In the genomic region with DNA sequence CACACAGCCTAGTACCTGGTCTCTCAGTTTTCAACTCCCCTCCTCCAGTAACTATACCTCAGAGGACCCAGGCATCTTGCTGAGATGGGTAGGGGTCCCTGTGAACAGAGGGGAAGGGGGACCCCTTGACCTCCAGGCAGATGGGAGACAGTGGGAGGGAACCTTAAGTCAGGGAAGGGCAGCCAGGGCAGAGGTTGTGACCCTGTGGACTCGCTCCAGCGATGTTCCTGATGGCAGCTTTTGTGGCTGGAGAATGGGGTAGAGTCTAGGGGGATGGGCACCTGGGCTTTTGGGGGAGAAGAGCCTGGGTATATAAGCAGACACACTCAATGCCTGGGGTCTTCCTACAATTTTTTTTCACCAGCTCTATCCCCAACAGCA, we compare ENCODE assay signal across 14 mouse cellular contexts. TPM values are rescaled to one million over a fixed set of nuclear protein-coding genes. Genes with fewer than 3 reads are reported as not detected.
DNase-seq lines count a peak whose midpoint lies in the region; ATAC-seq and TF ChIP-seq lines count a peak whose summit lies in the region.
"Had no signal": no experiment of that assay in that cellular context is flagged by ENCODE, and none has a peak within 500 bp of the region (broad histone marks: within the 10 kb centered on the region; RNA-seq: fewer than 3 reads in every experiment).

No protein-coding gene starts in this region.

- 0 out of 2 replicates have a peak overlapping the region, but pooled peaks have one; percentile 18 for H3K9ac ChIP-seq in kidney, embryonic 14.5 days (ENCODE audit: low read depth, low read length)
- no peak overlapping the region for H3K9ac ChIP-seq in kidney, embryonic 15.5 days
- H3K9ac ChIP-seq in forebrain, postnatal 0 days = peak overlapping the region; percentile 29; the same call in 1 of the 2 replicates
- H3K9ac ChIP-seq in limb, embryonic 13.5 days = no peak overlapping the region
- H3K9ac ChIP-seq in neural tube, embryonic 13.5 days = peak overlapping the region; percentile 54

- no peaks in the 10 kb centered on the region for H3K9me3 ChIP-seq in kidney, embryonic 14.5 days (ENCODE audit: control insufficient read depth, low read length)
- no peaks in the 10 kb centered on the region for H3K9me3 ChIP-seq in kidney, embryonic 15.5 days (replicated peaks)
- H3K9me3 ChIP-seq in forebrain, postnatal 0 days (ENCODE audit: low read length) = no peaks in the 10 kb centered on the region
- no peaks in the 10 kb centered on the region for H3K9me3 ChIP-seq in limb, embryonic 13.5 days
- no peaks in the 10 kb centered on the region for H3K9me3 ChIP-seq in neural tube, embryonic 13.5 days
- H3K9me3 ChIP-seq: G1E had no signal

- ATAC-seq in kidney, embryonic 14.5 days (ENCODE audit: low FRiP score, low TSS enrichment) = no peak
- no peak for ATAC-seq in kidney, embryonic 15.5 days (replicated peaks; ENCODE audit: low FRiP score)
- ATAC-seq in forebrain, postnatal 0 days = no peak
- ATAC-seq in limb, embryonic 13.5 days (ENCODE audit: low FRiP score, low read depth) = no peak
- ATAC-seq in neural tube, embryonic 13.5 days (ENCODE audit: low read depth) = no peak

- H3K4me2 ChIP-seq in kidney, embryonic 14.5 days (replicated peaks; ENCODE audit: low read depth, low read length) = no peak overlapping the region
- H3K4me2 ChIP-seq in kidney, embryonic 15.5 days = no peak overlapping the region
- H3K4me2 ChIP-seq in forebrain, postnatal 0 days (ENCODE audit: low read depth) = peak overlapping the region; percentile 44
- 0 out of 2 replicates have a peak overlapping the region, but pooled peaks have one; percentile 11 for H3K4me2 ChIP-seq in limb, embryonic 13.5 days (replicated peaks)
- peak overlapping the region; percentile 48 for H3K4me2 ChIP-seq in neural tube, embryonic 13.5 days

- H3K4me3 ChIP-seq in kidney, embryonic 14.5 days (ENCODE audit: low read length) = no peak overlapping the region
- H3K4me3 ChIP-seq in kidney, embryonic 15.5 days (replicated peaks) = no peak overlapping the region
- H3K4me3 ChIP-seq in forebrain, postnatal 0 days (ENCODE audit: low read depth, low read length) = no peak overlapping the region
- H3K4me3 ChIP-seq in limb, embryonic 13.5 days = no peak overlapping the region
- peak overlapping the region; percentile 1; the same call in 1 of the 2 replicates for H3K4me3 ChIP-seq in neural tube, embryonic 13.5 days
- H3K4me3 ChIP-seq: gastrocnemius, adult 2 months had no signal

- WGBS in kidney, embryonic 14.5 days = 22% methylated on average over 2 of the region's 2 CpGs
- 16% methylated on average over 2 of the region's 2 CpGs for WGBS in kidney, embryonic 15.5 days
- WGBS in forebrain, postnatal 0 days = 14% methylated on average over 2 of the region's 2 CpGs
- 13% methylated on average over 2 of the region's 2 CpGs for WGBS in limb, embryonic 13.5 days
- 14% methylated on average over 2 of the region's 2 CpGs for WGBS in neural tube, embryonic 13.5 days

- H3K4me1 ChIP-seq in kidney, embryonic 14.5 days (ENCODE audit: control insufficient read depth, insufficient read depth, low read length) = peaks cover 6% of the 10 kb centered on the region; the same call in 1 of the 2 replicates
- peaks cover 40% of the 10 kb centered on the region for H3K4me1 ChIP-seq in kidney, embryonic 15.5 days
- peaks cover 47% of the 10 kb centered on the region for H3K4me1 ChIP-seq in forebrain, postnatal 0 days (ENCODE audit: insufficient read depth)
- H3K4me1 ChIP-seq in limb, embryonic 13.5 days = peaks cover 46% of the 10 kb centered on the region
- peaks cover 79% of the 10 kb centered on the region for H3K4me1 ChIP-seq in neural tube, embryonic 13.5 days (replicated peaks)

- peaks cover 5% of the 10 kb centered on the region; the same call in 1 of the 2 replicates for H3K27me3 ChIP-seq in kidney, embryonic 14.5 days (ENCODE audit: control insufficient read depth, insufficient read depth, low read length)
- peaks cover 14% of the 10 kb centered on the region for H3K27me3 ChIP-seq in kidney, embryonic 15.5 days
- no peaks in the 10 kb centered on the region for H3K27me3 ChIP-seq in forebrain, postnatal 0 days (ENCODE audit: insufficient read depth, low read length)
- peaks cover 9% of the 10 kb centered on the region for H3K27me3 ChIP-seq in limb, embryonic 13.5 days
- H3K27me3 ChIP-seq in neural tube, embryonic 13.5 days = no peaks in the 10 kb centered on the region

- no peak overlapping the region for H3K27ac ChIP-seq in kidney, embryonic 14.5 days (ENCODE audit: low read depth, low read length)
- H3K27ac ChIP-seq in kidney, embryonic 15.5 days = no peak overlapping the region
- peak overlapping the region; percentile 87 for H3K27ac ChIP-seq in forebrain, postnatal 0 days (ENCODE audit: low read depth, low read length)
- no peak overlapping the region for H3K27ac ChIP-seq in limb, embryonic 13.5 days
- H3K27ac ChIP-seq in neural tube, embryonic 13.5 days (replicated peaks) = peak overlapping the region; percentile 91
- H3K27ac ChIP-seq: gastrocnemius, adult 2 months had no signal

- no peak for TF ChIP-seq CTCF in forebrain, postnatal 0 days (IDR thresholded peaks at IDR 0.05; ENCODE audit: low read depth)

- DNase-seq in forebrain, postnatal 0 days = no peak
- no peak for DNase-seq in gastrocnemius, adult 8-10 months (ENCODE audit: low spot score in 2 of 2)
- DNase-seq in urinary bladder, postnatal 36 days (ENCODE audit: low spot score in 2 of 2) = no peak
- no peak for DNase-seq in thymus, postnatal 0 days (ENCODE audit: low spot score)
- DNase-seq: cerebellum, adult 9-10 months; gastrocnemius, adult 2 months; kidney, adult 11 months; spleen, adult 18-20 months had no signal

- H3K36me3 ChIP-seq in kidney, embryonic 14.5 days (ENCODE audit: control insufficient read depth, insufficient read depth, low read length) = no peaks in the 10 kb centered on the region; the same call in 1 of the 2 replicates
- no peaks in the 10 kb centered on the region for H3K36me3 ChIP-seq in kidney, embryonic 15.5 days
- peaks cover 22% of the 10 kb centered on the region; the same call in 1 of the 2 replicates for H3K36me3 ChIP-seq in forebrain, postnatal 0 days (ENCODE audit: insufficient read depth)
- H3K36me3 ChIP-seq in limb, embryonic 13.5 days = peaks cover 30% of the 10 kb centered on the region
- peaks cover 23% of the 10 kb centered on the region; the same call in 1 of the 2 replicates for H3K36me3 ChIP-seq in neural tube, embryonic 13.5 days
- H3K36me3 ChIP-seq: G1E had no signal

RNA-seq across cellular contexts. Expression of a gene that starts 4.4 kb away (rescaled TPM):
- polyA plus RNA-seq in kidney, embryonic 14.5 days (2014; fragmentation: Nextera tagmentation; extraction: Ambion mirVana) = 0.87 and 1.5 TPM in 2 replicates
- 0.73 and 0.87 TPM in 2 replicates for polyA plus RNA-seq in kidney, embryonic 15.5 days (2015; fragmentation: Nextera tagmentation; extraction: Ambion mirVana)
- 9.5 and 12.3 TPM in 2 replicates for total RNA-seq in forebrain, postnatal 0 days (2014; rRNA removed)
- polyA plus RNA-seq in forebrain, postnatal 0 days (2015; fragmentation: Nextera tagmentation; extraction: Ambion mirVana) = 1.8 and 3.0 TPM in 2 replicates
- polyA plus RNA-seq in limb, embryonic 13.5 days (2015; fragmentation: Nextera tagmentation; extraction: Ambion mirVana) = 2.2 and 2.4 TPM in 2 replicates
- polyA plus RNA-seq in neural tube, embryonic 13.5 days (2015; fragmentation: Nextera tagmentation; extraction: Ambion mirVana) = 2.2 and 2.7 TPM in 2 replicates
- under 1 TPM in 3 of 4 experiments, not detected in 1; 0.02 to 0.68 (median 0.05) TPM for total RNA-seq in gastrocnemius, adult 8-10 months (2022)
- 0.12 and 0.20 TPM in 2 replicates for polyA plus RNA-seq in thymus, postnatal 0 days (2015; fragmentation: Nextera tagmentation; extraction: Ambion mirVana)

RNA-seq across cellular contexts. Expression of a gene that starts 6.7 kb away (rescaled TPM):
- 3.9 and 9.0 TPM in 2 replicates for polyA plus RNA-seq in kidney, embryonic 14.5 days (2014; fragmentation: Nextera tagmentation; extraction: Ambion mirVana)
- polyA plus RNA-seq in kidney, embryonic 15.5 days (2015; fragmentation: Nextera tagmentation; extraction: Ambion mirVana) = 11.9 and 14.3 TPM in 2 replicates
- total RNA-seq in forebrain, postnatal 0 days (2014; rRNA removed) = 137 and 184 TPM in 2 replicates
- polyA plus RNA-seq in forebrain, postnatal 0 days (2015; fragmentation: Nextera tagmentation; extraction: Ambion mirVana) = 149 and 171 TPM in 2 replicates
- polyA plus RNA-seq in limb, embryonic 13.5 days (2015; fragmentation: Nextera tagmentation; extraction: Ambion mirVana) = 45.8 and 47.6 TPM in 2 replicates
- 68.1 and 72.0 TPM in 2 replicates for polyA plus RNA-seq in neural tube, embryonic 13.5 days (2015; fragmentation: Nextera tagmentation; extraction: Ambion mirVana)
- under 1 TPM; 0.31 to 0.46 (median 0.35) TPM for total RNA-seq in gastrocnemius, adult 8-10 months (2022)
- 0.61 and 0.77 TPM in 2 replicates for polyA plus RNA-seq in thymus, postnatal 0 days (2015; fragmentation: Nextera tagmentation; extraction: Ambion mirVana)
- total RNA-seq: monocyte, adult 5-6 weeks had no signal

RNA-seq across cellular contexts. Expression of a gene that starts 26.7 kb away (rescaled TPM):
- 26.9 and 31.9 TPM in 2 replicates for polyA plus RNA-seq in kidney, embryonic 14.5 days (2014; fragmentation: Nextera tagmentation; extraction: Ambion mirVana)
- polyA plus RNA-seq in kidney, embryonic 15.5 days (2015; fragmentation: Nextera tagmentation; extraction: Ambion mirVana) = 26.6 and 27.9 TPM in 2 replicates
- total RNA-seq in forebrain, postnatal 0 days (2014; rRNA removed) = 10.5 and 13.1 TPM in 2 replicates
- polyA plus RNA-seq in forebrain, postnatal 0 days (2015; fragmentation: Nextera tagmentation; extraction: Ambion mirVana) = 14.6 and 17.3 TPM in 2 replicates
- polyA plus RNA-seq in limb, embryonic 13.5 days (2015; fragmentation: Nextera tagmentation; extraction: Ambion mirVana) = 28.3 and 31.0 TPM in 2 replicates
- polyA plus RNA-seq in neural tube, embryonic 13.5 days (2015; fragmentation: Nextera tagmentation; extraction: Ambion mirVana) = 18.1 and 19.7 TPM in 2 replicates
- 1 to 10 TPM; 3.3 to 4.4 (median 3.7) TPM for total RNA-seq in gastrocnemius, adult 8-10 months (2022)
- 27.0 and 30.6 TPM in 2 replicates for polyA plus RNA-seq in thymus, postnatal 0 days (2015; fragmentation: Nextera tagmentation; extraction: Ambion mirVana)

RNA-seq across cellular contexts. Expression of a gene that starts 26.8 kb away (rescaled TPM):
- 214 and 219 TPM in 2 replicates for polyA plus RNA-seq in kidney, embryonic 14.5 days (2014; fragmentation: Nextera tagmentation; extraction: Ambion mirVana)
- 175 and 195 TPM in 2 replicates for polyA plus RNA-seq in kidney, embryonic 15.5 days (2015; fragmentation: Nextera tagmentation; extraction: Ambion mirVana)
- total RNA-seq in forebrain, postnatal 0 days (2014; rRNA removed) = 40.1 and 43.1 TPM in 2 replicates
- 52.4 and 59.8 TPM in 2 replicates for polyA plus RNA-seq in forebrain, postnatal 0 days (2015; fragmentation: Nextera tagmentation; extraction: Ambion mirVana)
- 158 and 161 TPM in 2 replicates for polyA plus RNA-seq in limb, embryonic 13.5 days (2015; fragmentation: Nextera tagmentation; extraction: Ambion mirVana)
- 76.0 and 77.6 TPM in 2 replicates for polyA plus RNA-seq in neural tube, embryonic 13.5 days (2015; fragmentation: Nextera tagmentation; extraction: Ambion mirVana)
- total RNA-seq in gastrocnemius, adult 8-10 months (2022) = 10 to 100 TPM; 12.6 to 17.2 (median 13.8) TPM
- 138 and 165 TPM in 2 replicates for polyA plus RNA-seq in thymus, postnatal 0 days (2015; fragmentation: Nextera tagmentation; extraction: Ambion mirVana)

RNA-seq across cellular contexts. Expression of a gene that starts 52.4 kb away (rescaled TPM):
- 7.6 and 11.4 TPM in 2 replicates for polyA plus RNA-seq in kidney, embryonic 14.5 days (2014; fragmentation: Nextera tagmentation; extraction: Ambion mirVana)
- polyA plus RNA-seq in kidney, embryonic 15.5 days (2015; fragmentation: Nextera tagmentation; extraction: Ambion mirVana) = 11.2 and 13.5 TPM in 2 replicates
- total RNA-seq in forebrain, postnatal 0 days (2014; rRNA removed) = 38.9 and 74.0 TPM in 2 replicates
- polyA plus RNA-seq in forebrain, postnatal 0 days (2015; fragmentation: Nextera tagmentation; extraction: Ambion mirVana) = 83.2 and 106 TPM in 2 replicates
- polyA plus RNA-seq in limb, embryonic 13.5 days (2015; fragmentation: Nextera tagmentation; extraction: Ambion mirVana) = 5.7 and 6.0 TPM in 2 replicates
- polyA plus RNA-seq in neural tube, embryonic 13.5 days (2015; fragmentation: Nextera tagmentation; extraction: Ambion mirVana) = 29.5 and 30.4 TPM in 2 replicates
- total RNA-seq in gastrocnemius, adult 8-10 months (2022) = 100 to 1,000 TPM; 333 to 372 (median 353) TPM
- 1.7 and 1.8 TPM in 2 replicates for polyA plus RNA-seq in thymus, postnatal 0 days (2015; fragmentation: Nextera tagmentation; extraction: Ambion mirVana)
- total RNA-seq: monocyte, adult 5-6 weeks had no signal

Comparison
In these comparisons a context has a peak if more than half of its experiments do, and no peak if none do; other contexts are left out.
1. H3K9ac ChIP-seq: peak in kidney, embryonic 14.5 days (single experiment), forebrain, postnatal 0 days (single experiment) and neural tube, embryonic 13.5 days (single experiment); none in kidney, embryonic 15.5 days (single experiment) and limb, embryonic 13.5 days (single experiment).
2. H3K27ac ChIP-seq: peak in forebrain, postnatal 0 days (single experiment) and neural tube, embryonic 13.5 days (single experiment); none in kidney, embryonic 14.5 days (single experiment), kidney, embryonic 15.5 days (single experiment) and limb, embryonic 13.5 days (single experiment).
3. H3K4me2 ChIP-seq: peak in forebrain, postnatal 0 days (single experiment), limb, embryonic 13.5 days (single experiment) and neural tube, embryonic 13.5 days (single experiment); none in kidney, embryonic 14.5 days (single experiment) and kidney, embryonic 15.5 days (single experiment).